Mouse (Mus musculus): Measurements from ENCODE around the gene Gm45140.
"Not testable (repeated sequence)": the region's sequence is repeated elsewhere in the genome, so short reads cannot be mapped to it uniquely, and the experiment has no call there.

Gene Gm45140

GRCm38 (mm10) chr6:87774909-87775308 is 60.7 kb downstream of the Gm45140 start:
- DNase-seq = no peak

- DNase-seq = no peak
Measured at GRCm38 (mm10) chr6:87774466-87774865, 61.1 kb downstream of the Gm45140 start.

GRCm38 (mm10) chr6:87770626-87771025 is 65.0 kb downstream of the Gm45140 start:
- no peak for DNase-seq

- not testable (repeated sequence) for DNase-seq
Measured at GRCm38 (mm10) chr6:87764296-87764695, 71.3 kb downstream of the Gm45140 start.

- no peak for DNase-seq
Measured at GRCm38 (mm10) chr6:87763376-87764280, 72.0 kb downstream of the Gm45140 start.

- DNase-seq = no peak
Measured at GRCm38 (mm10) chr6:87762161-87762560, 73.4 kb downstream of the Gm45140 start.

GRCm38 (mm10) chr6:87759850-87760249 is 75.7 kb downstream of the Gm45140 start:
- no peak for DNase-seq

GRCm38 (mm10) chr6:87759404-87759803 is 76.2 kb downstream of the Gm45140 start:
- DNase-seq = no peak

- no peak for DNase-seq
Measured at GRCm38 (mm10) chr6:87756896-87757295, 78.7 kb downstream of the Gm45140 start.

- no peak for DNase-seq
Measured at GRCm38 (mm10) chr6:87755196-87755595, 80.4 kb downstream of the Gm45140 start.

- DNase-seq = no peak
Measured at GRCm38 (mm10) chr6:87751574-87751973, 84.0 kb downstream of the Gm45140 start.

- DNase-seq = no peak
Measured at GRCm38 (mm10) chr6:87750184-87750910, 85.2 kb downstream of the Gm45140 start.

- DNase-seq = no peak
Measured at GRCm38 (mm10) chr6:87748531-87748930, 87.1 kb downstream of the Gm45140 start.

- DNase-seq = no peak
Measured at GRCm38 (mm10) chr6:87748078-87748477, 87.5 kb downstream of the Gm45140 start.

GRCm38 (mm10) chr6:87746849-87747248 is 88.7 kb downstream of the Gm45140 start:
- no peak for DNase-seq

GRCm38 (mm10) chr6:87746059-87746458 is 89.5 kb downstream of the Gm45140 start:
- DNase-seq = no peak

GRCm38 (mm10) chr6:87745301-87745700 is 90.3 kb downstream of the Gm45140 start:
- DNase-seq = no peak

GRCm38 (mm10) chr6:87744632-87745031 is 91.0 kb downstream of the Gm45140 start:
- no peak for DNase-seq

- no peak for DNase-seq
Measured at GRCm38 (mm10) chr6:87743281-87743680, 92.3 kb downstream of the Gm45140 start.

- DNase-seq = peak; percentile 12 to 20
Measured at GRCm38 (mm10) chr6:87742804-87743203, 92.8 kb downstream of the Gm45140 start.

GRCm38 (mm10) chr6:87741978-87742377 is 93.6 kb downstream of the Gm45140 start:
- no peak for DNase-seq

GRCm38 (mm10) chr6:87740496-87740895 is 95.1 kb downstream of the Gm45140 start:
- DNase-seq = no peak

GRCm38 (mm10) chr6:87739898-87740297 is 95.7 kb downstream of the Gm45140 start:
- DNase-seq = no peak
